Mouse (Mus musculus) kidney, postnatal 36 days (tissue): ENCODE data around the gene Izumo1.
A peak's percentile ranks its signal among the peaks of the same experiment; 100 is the strongest.
"Not testable (repeated sequence)": the region's sequence is repeated elsewhere in the genome, so short reads cannot be mapped to it uniquely, and the experiment has no call there.

Experiments
- DNase-seq, 2 experiments: peaks; one replicate each; pipeline ENCODE4 v3.0.0; 2021 to 2022; ENCODE audit warnings: mixed read lengths in 2 of 2

Gene Izumo1

DNA sequence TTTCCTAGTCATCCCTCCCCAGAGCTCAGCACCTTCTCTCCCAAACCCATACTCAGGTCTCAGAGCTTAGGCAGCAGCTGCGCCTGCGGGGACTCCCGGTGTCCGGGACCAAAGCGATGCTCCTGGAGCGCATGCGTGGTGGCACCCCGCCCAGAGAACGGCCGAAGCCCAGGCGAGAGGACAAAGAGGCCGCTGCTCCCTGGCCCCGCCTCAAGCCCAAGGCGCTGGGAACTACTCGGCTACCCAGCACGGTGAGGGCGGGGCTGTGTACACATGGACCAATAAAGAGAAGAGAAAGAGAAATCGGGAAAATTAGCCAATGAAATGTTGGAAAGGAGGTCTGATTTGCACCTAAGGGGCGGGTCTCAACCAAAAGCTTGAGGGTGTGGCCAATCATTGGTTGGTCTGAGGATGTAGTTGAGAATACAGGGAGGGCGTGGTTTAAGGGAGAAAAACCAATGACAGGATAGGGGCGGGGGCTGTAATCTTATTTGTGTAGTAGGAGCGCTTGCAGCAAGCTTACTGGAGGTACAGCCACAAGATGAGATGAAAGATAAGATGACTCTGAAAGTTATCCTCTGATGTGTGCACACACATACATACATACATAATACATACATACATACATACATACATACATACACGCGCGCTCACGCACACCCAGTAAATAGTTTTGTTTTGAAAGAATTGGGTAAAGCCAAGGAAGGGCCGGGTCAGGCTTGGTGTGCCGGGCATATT, 22.0 kb downstream of the Izumo1 start:
- DNase-seq = peak; percentile 91 to 93

DNA sequence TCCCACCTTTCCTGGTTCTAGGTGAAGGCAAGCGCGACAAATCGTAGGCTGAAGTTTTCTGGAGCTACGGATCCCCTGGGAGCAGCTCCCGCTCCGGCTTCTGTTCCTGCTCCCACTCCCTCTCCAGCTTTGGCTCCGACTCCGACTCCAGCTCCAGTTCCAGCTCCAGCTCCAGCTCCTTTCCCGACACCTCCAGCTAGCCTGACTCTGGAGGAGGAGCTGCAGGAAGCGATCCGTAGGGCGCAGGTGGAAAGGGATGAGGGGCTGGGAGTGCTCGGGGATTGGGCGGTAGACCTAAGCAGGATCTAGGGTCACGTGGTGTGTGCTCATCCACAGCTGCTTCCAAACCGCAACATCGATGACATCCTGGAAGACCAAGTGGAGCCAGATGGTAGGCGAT, 22.6 kb downstream of the Izumo1 start:
- DNase-seq = no peak

DNA sequence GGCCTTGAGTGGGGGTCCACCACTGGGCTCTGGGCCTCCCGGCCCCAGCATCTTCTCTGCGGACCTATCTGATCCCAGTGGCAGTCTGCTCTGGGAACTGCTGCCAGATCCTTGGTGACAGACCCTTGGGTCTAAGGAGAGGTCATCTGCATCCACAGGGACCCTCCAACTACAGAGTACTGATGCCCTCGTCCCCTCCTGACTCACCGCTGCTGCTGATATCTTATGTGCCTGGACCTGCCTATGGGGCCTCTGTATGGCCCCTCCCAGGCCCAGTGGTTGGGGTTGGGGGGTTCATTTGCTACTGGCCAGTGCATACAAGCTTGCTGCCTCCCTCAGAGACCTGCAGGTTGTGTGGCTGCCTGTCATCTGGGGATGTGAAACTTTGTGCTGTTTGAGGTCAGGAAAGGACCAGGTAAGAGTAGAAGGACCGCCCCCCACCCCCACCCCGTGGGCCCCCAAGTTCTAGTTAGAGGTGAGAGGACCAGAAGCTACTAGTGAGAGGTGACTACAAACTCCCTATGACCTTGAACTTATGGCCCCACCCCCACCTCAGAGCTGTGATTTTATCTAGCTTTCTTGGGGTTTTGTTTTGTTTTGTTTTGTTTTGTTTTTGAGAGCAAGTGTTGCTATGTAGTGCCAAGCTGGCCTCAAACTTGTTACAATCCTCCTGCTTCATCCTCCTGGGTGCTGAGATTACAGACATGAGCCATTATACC, 23.4 kb downstream of the Izumo1 start:
- DNase-seq = no peak

DNA sequence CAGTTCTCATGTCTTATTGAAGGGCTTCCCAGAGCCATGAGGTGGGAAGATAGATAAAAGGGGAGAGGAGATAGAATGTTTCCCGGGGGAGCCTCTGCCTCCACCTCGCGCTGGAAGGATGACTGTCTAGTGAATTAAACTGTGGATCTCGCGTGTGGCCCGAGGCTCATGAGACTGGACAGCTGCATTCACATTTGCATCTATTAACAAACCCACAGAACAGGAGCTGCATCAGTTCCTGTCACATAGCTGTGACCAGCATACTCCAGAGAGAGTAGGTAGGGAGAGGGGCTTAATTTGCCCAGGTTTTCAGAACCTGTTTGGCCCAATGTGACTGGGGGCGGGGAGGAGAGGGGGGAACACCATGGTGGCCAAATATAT, 24.0 kb downstream of the Izumo1 start:
- DNase-seq = no peak

GRCm38 (mm10) chr7:45646671-45647070, 25.1 kb downstream of the Izumo1 start:
- no peak for DNase-seq

GRCm38 (mm10) chr7:45649351-45649750, 27.7 kb downstream of the Izumo1 start:
- DNase-seq = no peak

DNA sequence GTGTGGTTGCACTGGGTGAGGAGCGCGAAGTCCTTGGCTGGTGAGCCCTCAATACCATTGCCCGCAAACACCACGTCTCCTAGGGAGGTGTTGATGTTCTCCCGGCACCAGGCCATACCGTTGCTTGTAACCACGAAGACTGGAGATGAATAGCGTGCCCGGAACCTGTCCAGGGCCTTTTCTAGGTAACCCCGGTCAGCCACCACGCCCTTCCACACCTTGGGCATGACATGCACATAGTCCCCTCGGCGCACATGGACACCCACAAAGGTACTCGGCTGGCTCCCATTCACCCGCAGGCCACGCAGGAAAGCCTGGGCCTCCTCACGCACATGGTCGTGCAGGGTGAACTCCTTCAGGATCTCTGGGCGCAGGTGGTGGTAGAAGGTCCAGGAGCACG, 28.9 kb downstream of the Izumo1 start:
- not testable (repeated sequence) for DNase-seq

DNA sequence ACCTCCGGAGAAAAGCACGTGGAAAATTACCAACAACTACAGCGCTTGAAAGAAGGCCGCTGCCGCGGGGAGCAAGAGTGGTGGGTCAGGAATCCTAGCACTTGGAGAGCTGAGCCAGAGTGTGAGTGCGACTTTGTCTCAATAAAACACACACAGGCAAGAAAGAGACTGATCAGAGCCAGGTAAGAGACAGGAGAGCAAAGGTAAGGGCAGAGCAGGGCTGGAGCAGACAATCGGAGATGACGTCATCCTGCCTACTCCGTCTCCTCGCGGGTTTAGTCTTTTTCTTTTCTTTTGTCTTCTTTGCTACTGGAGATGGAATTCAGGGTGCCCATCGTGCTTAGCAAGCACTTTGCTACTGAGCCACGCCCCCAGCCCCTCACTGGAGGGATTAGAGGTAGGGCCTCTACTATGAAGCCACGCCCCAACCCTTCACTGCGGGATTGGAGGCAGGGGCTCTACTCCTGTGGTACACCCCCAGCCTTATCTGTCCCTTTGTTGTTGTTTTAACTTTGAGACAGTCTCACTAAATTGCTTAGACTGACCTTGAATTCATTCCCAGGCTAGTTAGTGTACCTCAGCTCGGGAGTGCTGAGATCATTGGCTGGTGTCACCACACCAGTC, 32.9 kb downstream of the Izumo1 start:
- no peak for DNase-seq

DNA sequence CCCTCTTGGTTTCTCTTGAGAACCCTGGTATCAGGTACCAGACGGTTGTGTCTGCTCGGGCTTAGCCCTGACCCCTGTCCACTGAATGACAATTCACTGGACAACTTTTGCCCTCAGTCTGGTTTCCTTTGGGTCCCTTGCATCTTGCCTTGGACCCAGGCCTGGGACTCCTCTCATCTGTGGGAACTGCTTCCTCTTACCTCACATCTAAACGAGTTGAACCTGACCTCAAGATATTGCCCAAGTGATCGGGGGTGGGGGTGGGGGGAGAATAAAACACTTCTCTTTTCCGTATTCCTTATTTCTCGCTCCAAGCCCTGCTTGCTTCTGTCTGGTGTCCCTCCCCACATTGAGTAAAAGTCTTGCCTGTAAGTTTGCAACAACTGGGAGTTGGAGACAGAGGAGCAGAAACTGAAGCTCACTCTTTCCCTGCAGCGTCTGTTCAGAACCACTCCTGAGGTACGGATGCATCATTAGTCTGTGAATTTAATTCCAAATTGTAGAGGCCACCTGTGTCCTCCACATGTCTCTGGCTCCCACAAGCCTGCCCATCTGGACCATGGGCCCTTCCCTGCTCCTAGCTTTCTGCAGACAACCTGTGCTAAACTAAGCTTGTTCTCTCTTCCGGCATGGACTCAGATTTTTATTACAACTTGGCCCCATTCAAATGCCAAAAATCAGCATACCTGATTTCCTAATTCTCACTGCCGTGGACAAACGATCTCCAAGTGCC, 39.3 kb downstream of the Izumo1 start:
- no peak for DNase-seq

DNA sequence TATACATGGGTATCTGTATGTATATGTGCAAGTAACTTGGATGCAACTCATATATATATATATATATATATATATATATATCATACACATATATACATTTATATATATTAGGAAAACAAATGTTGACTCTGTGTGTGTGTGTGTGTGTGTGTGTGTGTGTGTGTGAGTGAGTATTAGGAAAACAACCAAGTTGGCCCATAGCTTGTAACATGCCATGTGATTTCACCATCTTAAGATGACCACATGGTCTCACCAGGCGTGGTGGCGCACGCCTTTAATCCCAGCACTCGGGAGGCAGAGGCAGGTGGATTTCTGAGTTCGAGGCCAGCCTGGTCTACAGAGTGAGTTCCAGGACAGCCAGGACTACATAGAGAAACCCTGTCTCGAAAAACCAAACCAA, 40.1 kb downstream of the Izumo1 start:
- not testable (repeated sequence) for DNase-seq

DNA sequence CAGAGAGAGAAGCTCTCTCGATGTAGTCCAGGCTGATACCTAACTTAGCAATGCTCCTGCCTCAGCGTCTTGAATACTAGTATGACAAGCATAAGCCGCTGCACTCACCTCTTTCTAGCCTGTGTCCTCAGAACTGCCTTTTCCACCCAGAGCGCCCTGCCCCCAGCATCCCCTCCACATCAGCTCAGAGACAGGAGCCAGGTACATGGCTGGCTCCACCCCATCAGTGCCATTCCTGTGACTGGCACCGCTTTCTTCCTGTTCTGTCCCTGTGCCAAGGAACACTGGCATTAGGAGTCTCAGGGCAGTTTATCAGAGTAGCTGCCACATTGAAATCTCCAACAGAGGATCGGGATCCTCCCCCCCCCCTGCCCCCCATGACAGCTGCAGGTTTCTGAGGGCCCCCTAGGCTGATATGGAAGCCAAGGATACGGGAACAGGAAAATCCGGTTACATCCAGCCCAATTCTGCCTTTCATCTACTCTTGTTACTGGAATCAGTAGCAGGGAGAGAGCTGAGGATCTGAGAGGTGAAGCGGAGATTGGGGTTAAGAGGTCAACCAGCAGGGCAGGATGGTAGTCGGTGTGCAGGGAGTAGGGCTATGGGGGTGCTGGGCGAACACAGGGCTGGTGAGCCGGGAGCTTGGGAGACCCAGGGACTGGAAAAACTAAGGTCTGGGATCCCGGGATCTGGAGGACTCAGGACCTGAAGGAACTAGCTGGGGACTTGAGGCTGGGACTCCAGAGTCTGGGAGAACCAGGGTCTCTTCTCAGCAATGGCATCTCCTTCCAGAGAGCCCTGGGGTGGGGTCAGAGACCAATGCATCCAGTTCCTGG, 43.9 kb downstream of the Izumo1 start:
- no peak for DNase-seq

DNA sequence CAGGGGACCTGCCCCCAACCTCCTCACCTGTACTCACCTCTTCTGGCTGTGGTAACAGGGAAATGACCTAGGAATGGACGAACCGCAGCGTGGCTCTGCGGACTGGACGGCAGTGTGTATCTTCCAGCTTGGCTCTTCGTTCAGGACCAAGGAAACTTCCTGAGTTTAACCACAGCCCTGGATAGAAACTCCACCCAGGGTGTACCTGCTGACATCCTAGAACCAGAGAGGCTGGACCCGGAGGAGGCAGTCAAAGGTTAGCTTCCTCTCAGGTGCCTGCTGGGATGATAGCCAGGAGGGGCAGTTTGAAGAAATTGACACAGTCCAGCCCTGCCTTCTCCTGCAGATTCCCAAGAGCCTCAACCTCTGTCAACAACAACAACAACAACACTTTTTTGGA, 44.5 kb downstream of the Izumo1 start, which contains the start of gene Fut2:
Fut2 (minus strand) TSS at position 234 of the 400 bp plus-strand sequence.
- no peak for DNase-seq

DNA sequence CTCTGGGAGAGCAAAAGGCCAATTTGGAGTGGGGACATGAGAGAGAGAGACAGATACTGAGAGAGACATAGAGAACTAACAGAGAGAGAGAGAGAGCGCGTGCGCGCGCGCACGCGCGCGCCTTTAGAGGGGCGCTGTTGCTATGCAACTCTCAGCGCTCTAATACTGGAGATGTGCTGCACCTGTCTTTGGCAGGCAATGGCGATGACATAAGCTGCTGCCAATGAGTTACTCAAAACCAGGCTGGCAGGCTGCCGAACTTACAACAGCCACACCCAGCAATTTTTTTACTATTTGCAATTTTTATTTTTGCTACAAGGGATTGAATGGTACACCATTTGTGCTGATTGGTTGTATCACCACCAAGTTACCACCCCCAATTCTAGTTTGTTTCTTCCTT, 46.1 kb downstream of the Izumo1 start:
- no peak for DNase-seq

DNA sequence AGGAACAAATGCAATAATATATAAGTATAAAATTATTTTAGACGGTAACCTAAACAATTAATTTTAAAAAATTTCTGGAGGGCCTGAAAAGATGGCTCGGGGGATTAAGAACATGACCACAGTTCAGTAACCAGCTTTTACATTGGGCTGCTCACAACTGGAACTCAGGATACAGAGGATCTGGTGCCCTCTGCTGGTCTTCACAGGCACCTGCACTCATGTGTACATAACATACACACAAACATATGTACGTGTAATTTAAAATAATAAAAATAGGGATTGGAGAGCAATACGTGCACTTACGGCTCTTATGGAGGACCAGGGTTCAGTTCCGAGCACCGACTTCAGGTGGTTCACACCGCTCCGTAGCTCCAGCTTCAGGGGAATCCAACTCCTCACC, 47.3 kb downstream of the Izumo1 start:
- no peak for DNase-seq

DNA sequence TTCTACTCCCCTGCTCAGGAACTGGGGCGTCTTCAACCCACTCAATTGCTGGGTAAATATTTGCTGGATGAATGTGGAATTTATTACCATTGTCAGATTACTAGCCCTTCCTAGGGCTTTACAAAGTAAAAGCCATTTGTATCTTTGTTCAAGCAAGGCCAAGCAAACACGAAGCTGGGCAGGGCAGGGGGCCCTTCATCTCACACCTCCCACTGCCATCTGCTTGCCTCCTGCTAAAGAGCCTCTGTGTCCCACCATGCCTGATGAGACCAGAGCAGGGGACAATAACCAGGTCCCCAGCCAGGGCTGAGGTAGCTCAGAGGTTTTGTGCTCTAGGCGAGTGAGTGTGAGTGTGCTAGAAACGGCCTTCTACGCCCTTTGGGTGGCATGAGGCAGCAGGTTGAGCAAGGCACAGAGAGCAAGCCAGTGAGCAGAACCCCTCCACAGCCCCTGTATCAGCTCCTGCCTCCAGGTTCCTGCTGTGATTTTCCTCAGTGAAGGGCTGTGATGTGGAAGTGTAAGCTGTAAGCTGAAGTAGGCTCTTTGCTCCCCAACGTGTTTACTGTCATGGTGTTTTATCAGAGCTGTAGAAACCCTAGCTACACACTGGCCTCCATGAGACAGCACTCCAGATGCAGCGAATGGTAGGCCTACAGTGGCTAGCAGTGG, 56.1 kb downstream of the Izumo1 start:
- DNase-seq = no peak
